Mouse (Mus musculus) limb, embryonic 14.5 days (tissue): Measurements from ENCODE around the gene Trpc4ap. TPM values are rescaled to one million over a fixed set of nuclear protein-coding genes. Genes with fewer than 3 reads are reported as not detected.

ENCODE experiments used
- ATAC-seq: fragments of 200-750 bp; cut with Nextera tagmentation; 2 replicates; pipeline ENCODE4 v1.8.0; 2017; ENCODE audit warnings: low read depth, moderate number of reproducible peaks, moderate TSS enrichment; ENCODE audit not compliant: low FRiP score
- DNase-seq: peaks from one replicate; pipeline ENCODE4 v3.0.0-alpha.2; 2015; ENCODE audit warnings: low spot score
- H3K27ac ChIP-seq: fragments of 300-500 bp; sonication (generic); replicated peaks from 2 replicates; pipeline ENCODE4 v1.5.1; 2014; ENCODE audit warnings: low read depth, mild to moderate bottlenecking, low read length, moderate library complexity, mixed read lengths
- H3K27me3 ChIP-seq: fragments of 300-500 bp; sonication (generic); 2 replicates; pipeline ENCODE4 v1.6.1; 2014; ENCODE audit warnings: low read length, mixed read lengths; ENCODE audit not compliant: control insufficient read depth, insufficient read depth
- H3K36me3 ChIP-seq: fragments of 300-500 bp; sonication (generic); 2 replicates; pipeline ENCODE4 v1.6.1; 2014; ENCODE audit warnings: mild to moderate bottlenecking, low read length, moderate library complexity, mixed read lengths; ENCODE audit not compliant: control insufficient read depth, insufficient read depth
- H3K4me1 ChIP-seq: fragments of 300-500 bp; sonication (generic); 2 replicates; pipeline ENCODE4 v1.6.1; 2014; ENCODE audit warnings: antibody characterized with exemption, low read length, mixed read lengths; ENCODE audit not compliant: control insufficient read depth, insufficient read depth
- H3K4me2 ChIP-seq: fragments of 300-500 bp; sonication (generic); replicated peaks from 2 replicates; pipeline ENCODE4 v1.6.1; 2014; ENCODE audit warnings: low read depth, mild to moderate bottlenecking, low read length, moderate library complexity; ENCODE audit not compliant: severe bottlenecking
- H3K4me3 ChIP-seq: fragments of 300-500 bp; sonication (generic); replicated peaks from 2 replicates; pipeline ENCODE4 v1.5.1; 2014; ENCODE audit warnings: low read length
- H3K9ac ChIP-seq: fragments of 300-500 bp; sonication (generic); 2 replicates; pipeline ENCODE4 v1.6.1; 2014; ENCODE audit warnings: mild to moderate bottlenecking, low read depth, low read length, moderate library complexity; ENCODE audit not compliant: severe bottlenecking
- H3K9me3 ChIP-seq: fragments of 300-500 bp; sonication (generic); 2 replicates; pipeline ENCODE4 v1.6.1; 2016; ENCODE audit warnings: low read length; ENCODE audit not compliant: control insufficient read depth
- POLR2A ChIP-seq: fragments of 200-500 bp; IDR thresholded peaks from 2 replicates; pipeline ENCODE4 v1.8.0; 2012; ENCODE audit warnings: inconsistent platforms, mild to moderate bottlenecking, moderate library complexity, borderline replicate concordance; ENCODE audit not compliant: insufficient read depth, insufficient read length; ENCODE audit errors: extremely low read depth
- WGBS: fragments of 180-500 bp; shearing (Covaris S2); extraction: QIAGEN DNeasy Blood & Tissue Kit; methylation state at CpG from one replicate; pipeline ENCODE4 v1.1.7; 2014; 5-methylcytosine and 5-hydroxymethylcytosine counted together
- polyA plus RNA-seq, 2 experiments: library from polyadenylated mRNA; depleted of rRNA in 1 of 2; stranded (reverse) in 1 of 2; unstranded in 1 of 2; fragments of >200 nt; fragmentation: Nextera tagmentation in 1 of 2; extraction: Ambion mirVana in 1 of 2; gene quantifications; 2 replicates each; pipeline versions ENCODE4 v1.2.1 to v1.2.3; 2012 to 2014

The Trpc4ap gene
- polyA plus RNA-seq, 2 experiments: 140 to 166 TPM

DNA sequence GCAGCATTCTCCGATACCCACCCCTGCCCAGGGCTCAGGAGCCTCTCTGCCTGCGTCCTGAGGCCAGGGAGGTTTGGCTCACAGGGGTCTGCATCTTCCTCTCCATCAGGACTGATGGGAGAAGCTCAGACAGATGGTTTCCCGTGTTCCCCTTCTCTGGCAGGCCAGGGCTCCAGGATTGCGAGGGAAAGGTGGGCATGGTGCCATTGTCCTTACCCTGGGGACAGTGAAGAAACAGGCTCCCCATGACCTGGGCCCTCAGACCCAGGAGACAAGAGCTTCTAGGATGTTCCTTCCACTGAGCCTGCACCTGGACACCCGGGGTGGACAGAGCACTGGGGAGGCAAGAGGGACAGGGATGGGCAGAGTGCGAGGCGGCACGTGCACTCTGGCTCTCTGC lies 57.6 kb downstream of the Trpc4ap start:
- Histone ChIP-seq H3K27me3 (peaks cover 40% of the 10 kb centered on the region), H3K36me3 (peaks cover 96% of the 10 kb centered on the region)
- no peak for TF ChIP-seq POLR2A

DNA sequence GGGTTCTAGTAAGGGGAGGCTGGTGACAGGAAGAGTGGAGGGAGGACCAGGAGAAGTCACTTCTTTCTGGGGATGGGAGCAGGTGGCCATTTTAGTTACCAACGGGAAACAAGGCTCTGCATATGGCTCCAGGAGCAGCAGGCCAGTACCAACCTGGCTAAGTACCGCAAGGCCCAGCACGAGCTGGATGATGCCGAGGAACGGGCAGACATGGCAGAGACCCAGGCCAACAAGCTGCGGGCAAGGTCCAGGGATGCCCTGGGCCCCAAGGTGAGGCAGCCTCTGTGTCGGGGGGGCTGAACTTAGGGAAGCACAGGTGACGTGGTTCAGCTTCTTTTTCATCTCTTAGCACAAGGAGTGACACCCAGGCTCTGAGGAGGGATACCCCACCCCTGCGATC lies 58.5 kb downstream of the Trpc4ap start:
- Histone ChIP-seq H3K9ac (no peak overlapping the region), H3K4me3 (no peak overlapping the region), H3K27ac (no peak overlapping the region), H3K9me3 (no peaks in the 10 kb centered on the region), H3K4me1 (no peaks in the 10 kb centered on the region), H3K36me3 (peaks cover 88% of the 10 kb centered on the region), H3K4me2 (no peak overlapping the region), H3K27me3 (peaks cover 48% of the 10 kb centered on the region)
- 89% methylated on average over 9 of the region's 9 CpGs for WGBS
- ATAC-seq (no peak), DNase-seq (no peak)
- TF ChIP-seq POLR2A: no peak

More for the DNA sequence above, 57.6 kb downstream of the Trpc4ap start:
- WGBS: 98% methylated on average over 8 of the region's 8 CpGs
- Histone ChIP-seq H3K9me3 (no peaks in the 10 kb centered on the region), H3K4me3 (no peak overlapping the region), H3K4me1 (no peaks in the 10 kb centered on the region), H3K9ac (no peak overlapping the region), H3K27ac (no peak overlapping the region), H3K4me2 (no peak overlapping the region)
- no peak for ATAC-seq
- no peak for DNase-seq

DNA sequence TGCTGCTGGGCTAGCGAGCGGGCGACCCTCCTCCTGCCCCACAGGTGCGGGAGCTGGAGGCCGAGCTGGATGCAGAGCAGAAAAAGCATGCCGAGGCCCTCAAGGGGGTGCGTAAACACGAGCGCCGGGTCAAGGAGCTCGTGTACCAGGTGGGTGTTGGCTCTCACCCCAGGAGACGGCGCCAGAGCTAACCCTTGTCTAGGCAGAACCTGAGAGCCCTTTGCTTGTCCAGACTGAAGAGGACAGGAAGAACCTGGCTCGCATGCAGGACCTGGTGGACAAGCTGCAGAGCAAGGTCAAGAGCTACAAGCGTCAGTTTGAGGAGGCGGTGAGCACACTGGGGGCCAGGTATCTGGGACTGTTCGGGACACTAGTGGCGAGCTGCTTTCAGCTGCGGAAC lies 59.1 kb downstream of the Trpc4ap start:
- no peak overlapping the region for H3K27ac ChIP-seq
- peaks cover 82% of the 10 kb centered on the region for H3K36me3 ChIP-seq
- H3K4me2 ChIP-seq: no peak overlapping the region
- DNase-seq (no peak), ATAC-seq (no peak)
- no peak overlapping the region for H3K9ac ChIP-seq
- no peaks in the 10 kb centered on the region for H3K9me3 ChIP-seq
- peaks cover 54% of the 10 kb centered on the region for H3K27me3 ChIP-seq
- 69% methylated on average over 16 of the region's 19 CpGs for WGBS
- no peak for TF ChIP-seq POLR2A
- H3K4me3 ChIP-seq: no peak overlapping the region
- H3K4me1 ChIP-seq: no peaks in the 10 kb centered on the region

DNA sequence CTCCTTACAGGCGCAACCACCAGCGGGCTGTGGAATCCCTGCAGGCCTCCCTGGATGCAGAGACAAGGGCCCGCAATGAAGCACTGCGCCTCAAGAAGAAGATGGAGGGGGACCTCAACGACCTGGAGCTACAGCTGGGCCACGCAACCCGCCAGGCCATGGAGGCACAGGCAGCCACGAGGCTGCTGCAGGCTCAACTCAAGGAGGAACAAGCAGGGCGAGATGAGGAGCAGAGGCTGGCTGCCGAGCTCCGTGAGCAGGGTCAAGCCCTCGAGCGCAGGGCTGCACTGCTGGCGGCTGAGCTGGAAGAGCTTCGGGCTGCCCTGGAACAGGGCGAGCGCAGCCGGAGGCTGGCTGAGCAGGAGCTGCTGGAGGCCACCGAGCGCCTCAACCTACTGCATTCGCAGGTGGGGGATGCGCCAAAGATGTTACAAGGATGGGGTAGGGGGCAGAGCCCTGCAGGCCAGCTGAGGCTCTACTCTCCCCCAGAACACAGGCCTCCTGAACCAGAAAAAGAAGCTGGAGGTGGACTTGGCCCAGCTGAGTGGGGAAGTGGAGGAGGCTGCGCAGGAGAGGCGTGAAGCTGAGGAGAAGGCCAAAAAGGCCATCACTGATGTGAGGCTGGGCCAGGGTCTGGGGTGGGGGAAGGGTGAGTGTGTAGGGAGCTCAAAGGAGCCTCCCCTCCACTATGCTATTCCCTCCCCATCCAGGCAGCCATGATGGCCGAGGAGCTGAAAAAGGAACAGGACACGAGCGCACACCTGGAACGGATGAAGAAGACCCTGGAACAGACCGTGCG lies 59.8 kb downstream of the Trpc4ap start:
- no peak overlapping the region for H3K9ac ChIP-seq
- no peak overlapping the region for H3K4me3 ChIP-seq
- no peak for ATAC-seq
- no peaks in the 10 kb centered on the region for H3K4me1 ChIP-seq
- H3K4me2 ChIP-seq: no peak overlapping the region
- H3K27ac ChIP-seq: no peak overlapping the region
- TF ChIP-seq POLR2A: no peak
- H3K27me3 ChIP-seq: peaks cover 61% of the 10 kb centered on the region
- no peak for DNase-seq
- no peaks in the 10 kb centered on the region for H3K9me3 ChIP-seq
- peaks cover 74% of the 10 kb centered on the region for H3K36me3 ChIP-seq
- WGBS: 75% methylated on average over 28 of the region's 30 CpGs

DNA sequence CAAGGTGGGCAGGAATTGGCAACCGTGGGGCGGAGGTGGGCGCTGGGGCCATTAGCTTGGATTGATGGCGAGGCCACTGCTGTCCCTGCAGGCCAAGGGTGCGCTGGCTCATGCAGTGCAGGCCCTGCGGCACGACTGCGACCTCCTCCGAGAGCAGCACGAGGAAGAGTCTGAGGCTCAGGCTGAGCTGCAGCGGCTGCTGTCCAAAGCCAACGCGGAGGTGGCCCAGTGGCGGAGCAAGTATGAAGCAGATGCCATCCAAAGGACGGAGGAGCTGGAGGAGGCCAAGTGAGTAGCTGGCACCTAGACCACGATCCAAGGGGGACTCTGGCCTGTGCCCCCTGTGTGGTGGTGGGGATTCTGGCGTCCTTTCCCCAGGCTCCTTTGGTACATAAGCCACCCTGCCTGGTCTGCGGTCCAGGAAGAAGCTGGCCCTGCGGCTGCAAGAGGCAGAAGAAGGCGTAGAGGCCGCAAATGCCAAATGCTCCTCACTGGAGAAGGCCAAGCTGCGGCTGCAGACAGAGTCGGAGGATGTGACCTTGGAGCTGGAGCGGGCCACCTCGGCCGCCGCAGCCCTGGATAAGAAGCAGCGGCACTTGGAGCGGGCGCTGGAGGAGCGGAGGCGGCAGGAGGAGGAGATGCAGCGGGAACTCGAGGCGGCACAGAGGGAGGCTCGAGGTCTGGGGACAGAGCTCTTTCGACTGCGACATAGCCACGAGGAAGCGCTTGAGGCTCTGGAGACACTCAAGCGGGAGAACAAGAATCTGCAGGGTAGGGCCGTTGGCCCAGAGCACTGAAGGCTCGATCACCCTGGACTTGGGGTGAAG lies 61.4 kb downstream of the Trpc4ap start:
- Histone ChIP-seq H3K9ac (0 out of 2 replicates have a peak overlapping the region, but pooled peaks have one; percentile 7), H3K36me3 (peaks cover 58% of the 10 kb centered on the region), H3K9me3 (no peaks in the 10 kb centered on the region), H3K27ac (no peak overlapping the region), H3K4me3 (no peak overlapping the region), H3K4me1 (no peaks in the 10 kb centered on the region), H3K27me3 (peaks cover 70% of the 10 kb centered on the region), H3K4me2 (no peak overlapping the region)
- TF ChIP-seq POLR2A: no peak
- no peak for DNase-seq
- WGBS: 21% methylated on average over 41 of the region's 43 CpGs
- ATAC-seq: no peak
